25 mouse cellular contexts compared by ENCODE assay signal in genomic region chr6:59524940-59525265, GRCm38 (mm10).
A peak's percentile ranks its signal among the peaks of the same experiment; 100 is the strongest.
DNase-seq lines count a peak whose midpoint lies in the region; ATAC-seq lines count a peak whose summit lies in the region.
"Had no signal": no experiment of that assay in that cellular context is flagged by ENCODE, and none has a peak within 500 bp of the region (broad histone marks: within the 10 kb centered on the region; RNA-seq: fewer than 3 reads in every experiment).

No protein-coding gene starts in this region.

- no peaks in the 10 kb centered on the region for H3K9me3 ChIP-seq in kidney, embryonic 16.5 days (ENCODE audit: low read length)
- no peaks in the 10 kb centered on the region for H3K9me3 ChIP-seq in kidney, embryonic 14.5 days (ENCODE audit: control insufficient read depth, low read length)
- H3K9me3 ChIP-seq: embryonic facial prominence, embryonic 13.5 days; forebrain, embryonic 13.5 days; heart, embryonic 15.5 days; hindbrain, embryonic 13.5 days had no signal

- H3K4me1 ChIP-seq in kidney, embryonic 16.5 days (ENCODE audit: insufficient read depth, low read length) = peaks cover 7% of the 10 kb centered on the region; the same call in 1 of the 2 replicates
- no peaks in the 10 kb centered on the region for H3K4me1 ChIP-seq in kidney, embryonic 14.5 days (ENCODE audit: control insufficient read depth, insufficient read depth, low read length)
- H3K4me1 ChIP-seq: embryonic facial prominence, embryonic 13.5 days; forebrain, embryonic 13.5 days; heart, embryonic 15.5 days; hindbrain, embryonic 13.5 days had no signal

- no peak overlapping the region for H3K4me2 ChIP-seq in kidney, embryonic 16.5 days (replicated peaks; ENCODE audit: low read depth, low read length)
- no peak overlapping the region for H3K4me2 ChIP-seq in kidney, embryonic 14.5 days (replicated peaks; ENCODE audit: low read depth, low read length)
- H3K4me2 ChIP-seq: embryonic facial prominence, embryonic 13.5 days; forebrain, embryonic 13.5 days; heart, embryonic 11.5 days; heart, embryonic 15.5 days; hindbrain, embryonic 13.5 days had no signal

- WGBS in kidney, embryonic 16.5 days = 58% methylated on average over 1 of the region's 1 CpGs
- 54% methylated on average over 1 of the region's 1 CpGs for WGBS in kidney, embryonic 14.5 days

- DNase-seq in frontal cortex, adult 2 months (ENCODE audit: extremely low spot score in 1 of 2, low spot score in 1 of 2) = peak; percentile 3 to 23
- no peak for DNase-seq in frontal cortex, postnatal 25 days (ENCODE audit: low spot score in 2 of 2)
- DNase-seq in right cerebral cortex, adult 18-20 months = peak; percentile 8
- no peak for DNase-seq in right cerebral cortex, postnatal 25 days
- no peak for DNase-seq in adrenal gland, adult 18-20 months (ENCODE audit: low spot score in 2 of 2)
- DNase-seq: adrenal gland, adult 2 months; adrenal gland, postnatal 25 days; cerebellum, adult 11 months; cerebellum, adult 8-10 months; cerebellum, postnatal 25 days; forebrain, postnatal 0 days; gastrocnemius, postnatal 14 days; heart, adult 2 months; heart, postnatal 14 days had no signal

- H3K27me3 ChIP-seq in kidney, embryonic 16.5 days (ENCODE audit: insufficient read depth, low read length) = no peaks in the 10 kb centered on the region
- no peaks in the 10 kb centered on the region for H3K27me3 ChIP-seq in kidney, embryonic 14.5 days (ENCODE audit: control insufficient read depth, insufficient read depth, low read length)
- H3K27me3 ChIP-seq: CH12.LX; embryonic facial prominence, embryonic 13.5 days; forebrain, embryonic 13.5 days; heart, embryonic 15.5 days; hindbrain, embryonic 13.5 days; Patski had no signal

- H3K36me3 ChIP-seq in kidney, embryonic 16.5 days (ENCODE audit: insufficient read depth, low read length) = no peaks in the 10 kb centered on the region
- no peaks in the 10 kb centered on the region for H3K36me3 ChIP-seq in kidney, embryonic 14.5 days (ENCODE audit: control insufficient read depth, insufficient read depth, low read length)
- H3K36me3 ChIP-seq: embryonic facial prominence, embryonic 13.5 days; heart, embryonic 15.5 days; hindbrain, embryonic 13.5 days had no signal

- H3K4me3 ChIP-seq in kidney, embryonic 16.5 days (ENCODE audit: low read length) = no peak overlapping the region
- H3K4me3 ChIP-seq in kidney, embryonic 14.5 days (ENCODE audit: low read length) = no peak overlapping the region
- H3K4me3 ChIP-seq: embryonic facial prominence, embryonic 13.5 days; forebrain, embryonic 13.5 days; heart, adult 2 months; heart, embryonic 15.5 days; hindbrain, embryonic 13.5 days had no signal

- no peak overlapping the region for H3K9ac ChIP-seq in kidney, embryonic 16.5 days (replicated peaks; ENCODE audit: low read length)
- no peak overlapping the region for H3K9ac ChIP-seq in kidney, embryonic 14.5 days (ENCODE audit: low read depth, low read length)
- H3K9ac ChIP-seq: embryonic facial prominence, embryonic 13.5 days; forebrain, embryonic 13.5 days; forebrain, postnatal 0 days; heart, embryonic 15.5 days; hindbrain, embryonic 13.5 days had no signal

- peak overlapping the region; percentile 46; the same call in 1 of the 2 replicates for H3K27ac ChIP-seq in kidney, embryonic 16.5 days (ENCODE audit: low read length)
- H3K27ac ChIP-seq in kidney, embryonic 14.5 days (ENCODE audit: low read depth, low read length) = no peak overlapping the region
- H3K27ac ChIP-seq: embryonic facial prominence, embryonic 13.5 days; forebrain, embryonic 13.5 days; heart, adult 2 months; heart, embryonic 15.5 days; hindbrain, embryonic 13.5 days; hindbrain, postnatal 0 days had no signal

- no peak for ATAC-seq in kidney, embryonic 16.5 days (ENCODE audit: low FRiP score, low TSS enrichment)
- no peak for ATAC-seq in kidney, embryonic 14.5 days (ENCODE audit: low FRiP score, low TSS enrichment)
- ATAC-seq: activated CD4-positive, CD25-positive, alpha-beta regulatory T cell, adult 4 months; forebrain, embryonic 13.5 days; forebrain, postnatal 0 days; hindbrain, postnatal 0 days had no signal

Comparison
In these comparisons a context has a peak if more than half of its experiments do, and no peak if none do; other contexts are left out.
1. DNase-seq: peak in frontal cortex, adult 2 months (2 of 2) and right cerebral cortex, adult 18-20 months (single experiment); none in frontal cortex, postnatal 25 days (0 of 2), right cerebral cortex, postnatal 25 days (single experiment) and adrenal gland, adult 18-20 months (0 of 2).